Mouse (Mus musculus): ENCODE data around the gene Hk1. TPM values are rescaled to one million over a fixed set of nuclear protein-coding genes. Genes with fewer than 3 reads are reported as not detected.

The Hk1 gene
- polyA plus RNA-seq, 1 experiment from 2014 or later: 67.5 TPM

DNA sequence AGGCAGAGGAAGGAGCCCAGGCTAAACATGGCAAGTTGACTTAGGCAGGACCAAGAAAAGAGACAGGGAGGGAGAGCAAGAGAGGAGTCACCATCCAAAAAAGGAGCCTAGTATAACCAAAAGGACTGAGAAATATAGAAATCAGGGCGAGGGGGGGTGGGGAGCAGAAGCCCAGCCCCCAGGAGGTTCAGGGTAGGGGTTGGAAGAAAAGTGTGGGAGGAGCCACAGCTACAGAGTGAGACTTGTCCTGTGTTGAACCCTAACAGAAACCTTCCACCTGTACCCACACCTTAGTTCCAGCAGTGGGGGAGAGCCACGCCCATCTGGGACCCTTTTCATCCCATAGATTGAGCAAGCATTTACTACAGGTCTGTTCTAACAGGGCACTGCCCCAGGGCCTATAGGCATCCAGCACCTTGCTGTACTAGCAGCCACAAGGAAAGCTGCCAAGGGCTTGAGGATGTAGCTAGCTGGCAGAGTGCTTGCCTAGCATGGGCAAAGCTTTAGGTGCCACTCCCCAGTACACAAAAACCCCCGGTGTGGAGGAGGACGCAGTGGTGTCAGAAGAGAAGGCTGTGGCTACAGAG is 96.4 kb downstream of the Hk1 start:
- WGBS: 83% methylated on average over 4 of the region's 4 CpGs
- Histone ChIP-seq H3K9ac (replicated peaks; ENCODE audit: low read length) (no peak overlapping the region), H3K27me3 (ENCODE audit: insufficient read depth, low read length) (no peaks in the 10 kb centered on the region), H3K4me3 (ENCODE audit: low read length) (no peak overlapping the region), H3K36me3 (ENCODE audit: insufficient read depth, low read length) (peaks cover 48% of the 10 kb centered on the region), H3K9me3 (ENCODE audit: low read length) (no peaks in the 10 kb centered on the region), H3K27ac (ENCODE audit: low read length) (no peak overlapping the region), H3K4me2 (replicated peaks; ENCODE audit: low read depth, low read length) (no peak overlapping the region), H3K4me1 (ENCODE audit: insufficient read depth, low read length) (no peaks in the 10 kb centered on the region)
- no peak for ATAC-seq (ENCODE audit: low FRiP score, low TSS enrichment)

DNA sequence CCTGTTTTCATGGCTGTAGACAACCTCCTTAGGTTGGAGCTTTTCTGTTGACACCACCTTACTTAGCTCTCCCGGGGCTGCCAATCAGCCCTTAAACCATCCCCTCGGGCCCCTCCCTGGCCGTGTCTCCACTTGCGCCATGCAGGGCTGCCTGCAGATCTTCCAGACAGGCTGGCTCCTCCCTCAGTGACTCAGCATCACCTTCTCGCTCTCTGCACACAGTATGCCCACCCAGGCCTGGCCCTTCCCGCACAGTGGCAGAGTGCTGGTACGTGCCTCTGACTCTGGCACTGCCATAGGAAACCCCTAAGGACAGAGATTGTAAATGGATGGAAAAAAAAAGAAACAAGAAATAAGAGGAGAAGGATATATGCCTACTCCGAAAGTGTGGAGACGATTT is 96.9 kb downstream of the Hk1 start:
- ATAC-seq (ENCODE audit: low FRiP score, low TSS enrichment): no peak
- Histone ChIP-seq H3K9me3 (ENCODE audit: low read length) (no peaks in the 10 kb centered on the region), H3K4me3 (ENCODE audit: low read length) (no peak overlapping the region), H3K4me1 (ENCODE audit: insufficient read depth, low read length) (no peaks in the 10 kb centered on the region), H3K27me3 (ENCODE audit: insufficient read depth, low read length) (no peaks in the 10 kb centered on the region), H3K27ac (ENCODE audit: low read length) (no peak overlapping the region), H3K4me2 (replicated peaks; ENCODE audit: low read depth, low read length) (no peak overlapping the region), H3K36me3 (ENCODE audit: insufficient read depth, low read length) (peaks cover 52% of the 10 kb centered on the region), H3K9ac (replicated peaks; ENCODE audit: low read length) (no peak overlapping the region)
- WGBS: 65% methylated on average over 9 of the region's 9 CpGs

DNA sequence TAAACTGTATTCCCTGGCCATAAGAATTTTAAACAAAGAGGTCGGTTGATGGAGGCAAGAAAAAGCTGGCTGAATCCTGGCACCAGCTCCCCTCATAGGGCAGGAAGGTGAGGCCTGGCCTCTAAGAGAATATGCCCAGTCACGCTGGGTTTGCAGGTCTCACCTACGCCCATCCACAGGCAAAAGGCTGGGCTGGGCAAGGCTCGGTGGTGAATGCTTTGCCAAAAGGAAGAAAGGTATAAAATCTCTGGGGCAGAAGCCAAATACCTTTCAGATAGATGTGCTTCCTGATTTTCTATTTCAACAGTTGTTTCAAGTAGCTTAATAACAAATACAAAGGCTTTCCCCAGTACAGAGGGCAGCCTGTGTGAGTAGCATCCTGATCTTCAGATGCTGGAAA is 100.0 kb downstream of the Hk1 start:
- H3K4me3 ChIP-seq (ENCODE audit: low read length): no peak overlapping the region
- no peak overlapping the region for H3K4me2 ChIP-seq (replicated peaks; ENCODE audit: low read depth, low read length)
- no peaks in the 10 kb centered on the region for H3K9me3 ChIP-seq (ENCODE audit: low read length)
- no peaks in the 10 kb centered on the region for H3K27me3 ChIP-seq (ENCODE audit: insufficient read depth, low read length)
- peaks cover 43% of the 10 kb centered on the region for H3K36me3 ChIP-seq (ENCODE audit: insufficient read depth, low read length)
- H3K27ac ChIP-seq (ENCODE audit: low read length): no peak overlapping the region
- no peak for ATAC-seq (ENCODE audit: low FRiP score, low TSS enrichment)
- H3K9ac ChIP-seq (replicated peaks; ENCODE audit: low read length): no peak overlapping the region
- no peaks in the 10 kb centered on the region for H3K4me1 ChIP-seq (ENCODE audit: insufficient read depth, low read length)
- WGBS: 83% methylated on average over 4 of the region's 4 CpGs

DNA sequence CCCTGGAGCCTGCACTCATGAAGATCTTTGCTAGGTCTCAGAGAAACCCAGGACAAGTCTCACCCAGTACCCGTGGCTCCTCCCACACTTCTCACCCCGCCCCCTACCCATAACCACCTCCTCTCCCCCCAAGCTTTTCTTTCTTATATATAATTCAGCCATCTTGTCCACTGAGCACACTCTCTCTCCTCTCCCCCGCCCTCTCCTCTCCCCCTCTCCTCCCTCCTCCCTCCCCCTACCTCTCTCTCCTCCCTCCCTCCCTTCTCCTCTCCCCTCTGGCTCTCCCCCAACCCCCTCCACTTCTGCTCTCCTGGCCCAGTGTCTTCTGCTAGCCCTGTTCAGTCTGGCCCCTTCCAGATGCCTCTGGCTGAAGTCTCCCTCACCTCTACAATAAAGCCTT is 100.6 kb downstream of the Hk1 start:
- no peaks in the 10 kb centered on the region for H3K9me3 ChIP-seq (ENCODE audit: low read length)
- WGBS: 67% methylated on average over 3 of the region's 3 CpGs
- no peak for ATAC-seq (ENCODE audit: low FRiP score, low TSS enrichment)
- no peaks in the 10 kb centered on the region for H3K27me3 ChIP-seq (ENCODE audit: insufficient read depth, low read length)
- no peaks in the 10 kb centered on the region for H3K4me1 ChIP-seq (ENCODE audit: insufficient read depth, low read length)
- H3K36me3 ChIP-seq (ENCODE audit: insufficient read depth, low read length): peaks cover 44% of the 10 kb centered on the region
- H3K4me2 ChIP-seq (replicated peaks; ENCODE audit: low read depth, low read length): no peak overlapping the region
- no peak overlapping the region for H3K9ac ChIP-seq (replicated peaks; ENCODE audit: low read length)
- H3K4me3 ChIP-seq (ENCODE audit: low read length): no peak overlapping the region
- no peak overlapping the region for H3K27ac ChIP-seq (ENCODE audit: low read length)

DNA sequence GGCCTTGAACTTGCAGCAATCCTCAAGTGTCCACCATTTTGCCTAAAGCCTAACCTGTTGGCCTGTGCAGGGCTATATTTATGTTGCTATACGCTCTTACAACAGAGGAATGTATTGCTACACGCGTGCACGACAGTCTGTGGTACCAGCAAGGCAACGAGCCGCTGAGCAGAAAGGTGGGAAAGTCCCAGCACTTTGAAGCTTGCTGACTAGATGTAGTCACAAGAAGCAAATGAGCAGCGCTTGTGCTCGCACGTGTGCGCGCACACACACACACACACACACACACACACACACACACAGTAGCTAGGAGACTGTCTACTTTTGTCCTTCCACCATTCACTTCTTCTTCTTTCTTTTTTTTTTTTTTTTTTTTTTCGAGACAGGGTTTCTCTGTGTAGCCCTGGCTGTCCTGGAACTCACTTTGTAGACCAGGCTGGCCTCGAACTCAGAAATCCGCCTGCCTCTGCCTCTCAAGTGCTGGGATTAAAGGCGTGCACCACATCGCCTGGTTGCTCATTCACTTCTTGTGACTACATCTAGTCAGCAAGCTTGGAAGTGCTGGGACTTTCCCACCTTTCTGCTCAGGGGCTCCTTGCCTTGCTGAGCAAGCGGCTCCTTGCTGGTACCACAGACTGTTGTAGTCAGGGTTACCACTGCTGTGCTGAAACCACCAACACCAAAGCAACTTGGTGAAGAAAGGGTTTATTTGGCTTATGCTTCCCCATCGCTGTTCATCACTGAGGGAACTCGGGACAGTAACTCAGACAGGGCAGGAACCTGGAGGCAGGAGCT is 102.0 kb downstream of the Hk1 start:
- Histone ChIP-seq H3K27me3 (ENCODE audit: insufficient read depth, low read length) (no peaks in the 10 kb centered on the region), H3K36me3 (ENCODE audit: insufficient read depth, low read length) (peaks cover 44% of the 10 kb centered on the region), H3K4me3 (ENCODE audit: low read length) (no peak overlapping the region), H3K27ac (ENCODE audit: low read length) (no peak overlapping the region), H3K9ac (replicated peaks; ENCODE audit: low read length) (no peak overlapping the region), H3K4me2 (replicated peaks; ENCODE audit: low read depth, low read length) (no peak overlapping the region), H3K9me3 (ENCODE audit: low read length) (no peaks in the 10 kb centered on the region), H3K4me1 (ENCODE audit: insufficient read depth, low read length) (no peaks in the 10 kb centered on the region)
- WGBS: 94% methylated on average over 18 of the region's 19 CpGs
- no peak for ATAC-seq (ENCODE audit: low FRiP score, low TSS enrichment)

DNA sequence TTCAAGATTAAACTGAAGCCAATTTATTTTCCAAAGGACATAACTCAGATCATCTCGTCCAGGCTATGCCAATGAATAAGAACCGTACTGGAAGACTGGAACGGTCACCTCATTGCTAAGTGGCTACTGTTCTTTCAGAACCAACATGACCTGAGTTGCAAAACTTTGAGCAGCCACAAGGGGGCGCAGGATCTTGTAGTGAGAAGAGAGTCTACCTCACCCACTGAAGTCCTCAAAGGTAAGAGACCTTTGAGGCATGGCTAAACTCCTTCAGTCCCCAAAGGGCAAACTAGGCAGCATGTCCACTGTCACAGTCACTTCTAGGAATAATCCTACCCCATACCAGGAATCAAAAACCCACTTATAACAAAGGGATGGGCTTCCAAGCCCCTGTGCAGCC is 104.5 kb downstream of the Hk1 start:
- Histone ChIP-seq H3K27ac (ENCODE audit: low read length) (no peak overlapping the region), H3K9ac (replicated peaks; ENCODE audit: low read length) (no peak overlapping the region), H3K9me3 (ENCODE audit: low read length) (no peaks in the 10 kb centered on the region), H3K36me3 (ENCODE audit: insufficient read depth, low read length) (peaks cover 45% of the 10 kb centered on the region), H3K27me3 (ENCODE audit: insufficient read depth, low read length) (no peaks in the 10 kb centered on the region), H3K4me2 (replicated peaks; ENCODE audit: low read depth, low read length) (no peak overlapping the region), H3K4me3 (ENCODE audit: low read length) (no peak overlapping the region), H3K4me1 (ENCODE audit: insufficient read depth, low read length) (no peaks in the 10 kb centered on the region)
- no peak for ATAC-seq (ENCODE audit: low FRiP score, low TSS enrichment)
- 33% methylated on average over 4 of the region's 4 CpGs for WGBS

DNA sequence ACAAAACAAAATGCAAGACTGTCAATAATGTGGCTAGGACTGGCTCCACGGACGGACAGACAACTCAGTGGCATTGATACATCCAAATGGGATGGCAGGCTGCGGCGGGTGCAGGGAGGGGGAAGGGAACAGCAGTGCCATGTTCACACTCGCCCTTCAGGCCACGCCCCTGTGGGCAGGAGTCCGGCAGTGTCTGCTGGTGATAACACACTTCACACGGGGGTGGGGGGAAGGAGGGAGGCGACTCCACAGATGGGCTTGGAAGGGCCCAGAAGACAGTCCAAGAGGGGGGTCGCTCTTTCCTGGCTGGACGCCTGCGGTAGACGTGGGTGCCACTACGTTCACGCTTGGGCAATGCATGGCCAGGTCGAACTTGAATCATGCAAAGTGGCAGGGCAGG is 110.4 kb downstream of the Hk1 start:
- Histone ChIP-seq H3K4me1 (ENCODE audit: insufficient read depth, low read length) (no peaks in the 10 kb centered on the region), H3K9me3 (ENCODE audit: low read length) (no peaks in the 10 kb centered on the region), H3K36me3 (ENCODE audit: insufficient read depth, low read length) (peaks cover 39% of the 10 kb centered on the region), H3K27me3 (ENCODE audit: insufficient read depth, low read length) (no peaks in the 10 kb centered on the region), H3K9ac (replicated peaks; ENCODE audit: low read length) (no peak overlapping the region), H3K4me2 (replicated peaks; ENCODE audit: low read depth, low read length) (no peak overlapping the region), H3K4me3 (ENCODE audit: low read length) (no peak overlapping the region), H3K27ac (ENCODE audit: low read length) (no peak overlapping the region)
- 85% methylated on average over 16 of the region's 16 CpGs for WGBS
- no peak for ATAC-seq (ENCODE audit: low FRiP score, low TSS enrichment)

DNA sequence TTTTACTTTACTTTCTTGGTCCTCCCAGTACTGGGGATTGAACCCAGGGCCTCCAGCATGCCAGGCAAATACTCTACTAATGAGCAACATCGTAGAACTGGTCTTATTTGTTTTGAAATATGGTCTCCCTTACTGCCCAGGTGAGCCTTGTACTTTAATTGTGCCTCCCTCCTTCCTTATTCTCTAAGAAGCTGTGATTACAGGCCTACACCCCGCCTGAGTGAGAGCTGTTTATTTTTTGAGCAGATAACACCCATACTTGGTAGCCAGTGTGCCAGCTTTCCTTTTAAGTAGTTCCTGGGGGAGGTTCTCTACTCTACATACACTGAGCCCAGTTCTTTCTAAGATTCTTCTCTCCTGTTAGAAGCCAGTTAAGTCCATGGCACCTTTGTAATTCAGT is 115.4 kb downstream of the Hk1 start:
- H3K4me3 ChIP-seq (ENCODE audit: low read length): no peak overlapping the region
- no peak overlapping the region for H3K27ac ChIP-seq (ENCODE audit: low read length)
- H3K9me3 ChIP-seq (ENCODE audit: low read length): no peaks in the 10 kb centered on the region
- H3K4me1 ChIP-seq (ENCODE audit: insufficient read depth, low read length): 0 out of 2 replicates have a peak, but pooled peaks cover 3% of the 10 kb centered on the region
- no peak overlapping the region for H3K4me2 ChIP-seq (replicated peaks; ENCODE audit: low read depth, low read length)
- no peak for ATAC-seq (ENCODE audit: low FRiP score, low TSS enrichment)
- no peaks in the 10 kb centered on the region for H3K27me3 ChIP-seq (ENCODE audit: insufficient read depth, low read length)
- no peak overlapping the region for H3K9ac ChIP-seq (replicated peaks; ENCODE audit: low read length)
- 64% methylated on average over 2 of the region's 2 CpGs for WGBS
- 0 out of 2 replicates have a peak, but pooled peaks cover 5% of the 10 kb centered on the region for H3K36me3 ChIP-seq (ENCODE audit: insufficient read depth, low read length)

DNA sequence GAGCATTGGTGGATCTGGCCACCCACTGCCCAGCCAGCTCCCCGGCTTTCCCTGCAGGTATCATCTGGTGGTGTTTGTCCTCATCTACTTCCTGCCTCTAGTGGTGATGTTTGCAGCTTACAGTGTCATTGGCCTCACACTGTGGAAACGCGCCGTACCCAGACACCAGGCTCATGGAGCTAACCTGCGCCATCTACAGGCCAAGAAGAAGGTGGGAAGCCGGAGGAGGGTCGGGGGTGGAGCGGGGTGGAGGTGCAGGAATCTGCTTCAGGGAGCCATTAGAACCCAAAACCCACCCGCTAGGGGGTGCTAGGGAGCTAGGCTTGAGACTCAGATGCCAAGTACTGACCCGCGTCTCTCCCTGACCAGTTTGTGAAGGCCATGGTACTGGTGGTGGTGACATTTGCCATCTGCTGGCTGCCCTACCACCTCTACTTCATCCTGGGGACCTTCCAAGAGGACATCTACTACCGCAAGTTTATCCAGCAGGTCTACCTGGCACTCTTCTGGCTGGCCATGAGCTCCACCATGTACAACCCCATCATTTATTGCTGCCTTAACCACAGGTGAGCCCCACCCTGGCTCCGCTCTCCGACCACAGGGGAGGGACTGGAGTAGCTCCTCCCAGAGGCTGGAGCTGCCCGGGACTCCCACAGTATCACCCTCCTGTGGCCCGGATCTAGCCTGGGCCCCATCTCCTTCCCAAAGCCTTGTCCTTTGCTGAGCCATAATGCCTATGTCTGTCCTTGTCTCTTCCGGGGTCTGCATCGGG is 118.4 kb downstream of the Hk1 start:
- Histone ChIP-seq H3K4me2 (replicated peaks; ENCODE audit: low read depth, low read length) (no peak overlapping the region), H3K27me3 (ENCODE audit: insufficient read depth, low read length) (no peaks in the 10 kb centered on the region), H3K27ac (ENCODE audit: low read length) (no peak overlapping the region), H3K9ac (replicated peaks; ENCODE audit: low read length) (no peak overlapping the region), H3K9me3 (ENCODE audit: low read length) (no peaks in the 10 kb centered on the region), H3K4me3 (ENCODE audit: low read length) (no peak overlapping the region), H3K36me3 (ENCODE audit: insufficient read depth, low read length) (no peaks in the 10 kb centered on the region), H3K4me1 (ENCODE audit: insufficient read depth, low read length) (0 out of 2 replicates have a peak, but pooled peaks cover 3% of the 10 kb centered on the region)
- peak; percentile 88 for ATAC-seq (ENCODE audit: low FRiP score, low TSS enrichment)
- 15% methylated on average over 18 of the region's 18 CpGs for WGBS

DNA sequence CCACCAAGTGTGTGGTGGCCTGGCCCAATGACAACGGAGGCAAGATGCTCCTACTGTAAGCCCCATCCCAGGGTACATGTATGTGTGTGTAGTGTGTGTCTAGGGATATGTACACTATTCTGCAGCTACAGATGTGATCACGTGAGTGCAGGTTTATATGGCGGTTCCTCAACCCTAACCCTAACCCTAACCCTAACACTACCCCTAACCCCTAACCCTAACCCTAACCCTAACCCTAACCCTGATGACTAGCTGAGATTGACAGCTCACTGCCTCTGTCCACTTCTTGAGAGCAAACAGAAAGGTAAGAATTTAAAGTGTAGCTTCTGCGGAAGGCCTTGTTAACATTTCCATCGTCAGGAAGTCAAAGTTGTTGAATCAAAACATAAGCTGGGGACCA is 121.4 kb downstream of the Hk1 start:
- Histone ChIP-seq H3K27ac (ENCODE audit: low read length) (no peak overlapping the region), H3K27me3 (ENCODE audit: insufficient read depth, low read length) (no peaks in the 10 kb centered on the region), H3K4me3 (ENCODE audit: low read length) (no peak overlapping the region), H3K36me3 (ENCODE audit: insufficient read depth, low read length) (no peaks in the 10 kb centered on the region), H3K9ac (replicated peaks; ENCODE audit: low read length) (no peak overlapping the region), H3K9me3 (ENCODE audit: low read length) (no peaks in the 10 kb centered on the region), H3K4me2 (replicated peaks; ENCODE audit: low read depth, low read length) (no peak overlapping the region), H3K4me1 (ENCODE audit: insufficient read depth, low read length) (0 out of 2 replicates have a peak, but pooled peaks cover 3% of the 10 kb centered on the region)
- WGBS: 88% methylated on average over 5 of the region's 5 CpGs
- ATAC-seq (ENCODE audit: low FRiP score, low TSS enrichment): no peak
